Mouse (Mus musculus): ENCODE measurements around the gene Aen.

Gene Aen

GRCm38 (mm10) chr7:78895653-78896333 lies at the start of gene Aen:
Gene Aen, plus strand, starts transcription at chr7:78895854.
- peak; percentile 97 for DNase-seq (ENCODE audit: low spot score)

DNA sequence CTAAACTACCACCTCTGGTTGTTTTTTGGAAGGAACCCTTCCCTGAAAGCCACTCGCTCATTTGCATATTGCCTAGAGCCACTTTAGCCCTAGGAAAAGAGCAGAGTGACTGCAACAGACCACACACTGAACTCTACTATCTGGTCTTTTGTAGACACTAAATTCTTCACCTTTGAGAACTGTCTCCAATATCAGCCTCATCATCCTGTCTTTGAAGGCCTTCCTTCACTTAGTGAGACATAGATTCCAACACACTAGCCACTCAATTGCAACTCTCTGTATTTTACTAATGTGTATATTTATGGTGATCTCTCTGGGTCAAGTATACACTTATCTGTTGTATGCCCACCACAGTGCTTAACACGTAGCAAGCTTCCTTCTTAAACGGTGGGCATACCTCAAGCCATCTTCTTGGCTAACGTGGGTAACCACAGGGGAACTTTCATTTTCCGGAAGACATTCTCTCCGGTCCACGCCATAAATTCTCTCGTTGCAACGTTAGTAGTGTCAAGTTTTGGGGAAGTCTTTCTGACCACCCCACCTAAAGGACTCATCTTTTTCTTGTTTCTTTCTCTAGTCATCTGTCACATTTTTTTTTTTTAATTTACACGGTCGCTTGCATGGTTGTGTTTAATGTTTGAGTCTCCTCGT lies 49.5 kb upstream of the Aen start:
- no peak for DNase-seq (ENCODE audit: low spot score)

GRCm38 (mm10) chr7:78846737-78847434 lies 48.8 kb upstream of the Aen start, which contains the start of gene Det1:
Gene Det1, minus strand, starts transcription at chr7:78847263.
- peak; percentile 78 for DNase-seq (ENCODE audit: low spot score)

DNA sequence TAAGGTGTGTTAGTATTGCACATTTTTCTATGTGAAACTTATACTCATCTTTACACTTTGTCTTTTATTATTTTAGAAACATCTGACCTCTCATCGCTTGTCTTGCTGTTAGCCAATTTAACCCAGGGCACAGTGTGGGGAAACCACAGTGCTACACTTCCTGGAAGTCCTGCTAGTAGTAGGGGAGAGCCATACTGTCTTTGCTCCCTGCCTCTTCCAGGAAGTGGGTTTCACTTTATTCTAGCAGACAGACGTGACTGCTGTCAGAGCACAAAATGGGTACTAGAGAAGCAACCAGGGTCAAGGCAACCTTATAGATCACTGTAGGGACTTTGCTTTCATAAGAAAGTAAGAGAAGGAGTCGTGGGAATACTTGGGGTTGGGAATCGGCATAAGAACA lies 41.6 kb upstream of the Aen start:
- DNase-seq (ENCODE audit: low spot score): no peak

DNA sequence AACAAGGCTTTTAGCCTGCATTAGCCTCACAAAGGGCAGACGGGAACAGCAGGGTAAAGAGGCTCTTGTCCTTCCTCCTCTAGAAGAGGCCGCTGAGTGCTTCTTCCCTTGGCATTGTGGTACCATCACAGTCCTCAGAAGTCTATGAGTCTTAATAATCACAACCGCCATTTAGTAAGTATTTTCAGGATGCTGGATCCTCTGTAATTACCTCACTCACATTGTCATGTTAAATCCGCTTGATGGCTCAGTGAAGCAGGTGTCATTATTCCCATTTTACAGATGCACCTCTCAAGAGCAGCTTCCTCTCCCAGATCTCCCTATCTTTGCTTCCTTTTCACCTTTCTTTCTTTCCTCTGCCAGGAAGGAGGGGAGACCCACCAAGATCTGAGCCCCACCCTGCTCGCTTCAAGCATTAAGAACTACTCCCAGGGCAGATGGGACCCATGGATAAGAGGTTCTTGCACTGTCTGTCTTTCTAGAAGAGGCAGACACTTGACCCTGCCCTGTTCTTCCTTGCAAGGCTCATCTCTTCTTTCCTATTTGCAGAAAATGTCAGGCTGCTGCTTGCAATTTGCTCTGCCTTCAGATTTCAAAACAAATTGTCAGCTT lies 40.5 kb upstream of the Aen start:
- DNase-seq (ENCODE audit: low spot score): no peak

GRCm38 (mm10) chr7:78863796-78864445 lies 31.7 kb upstream of the Aen start:
- DNase-seq (ENCODE audit: low spot score): no peak

GRCm38 (mm10) chr7:78864446-78864802 lies 31.2 kb upstream of the Aen start:
- no peak for DNase-seq (ENCODE audit: low spot score)

DNA sequence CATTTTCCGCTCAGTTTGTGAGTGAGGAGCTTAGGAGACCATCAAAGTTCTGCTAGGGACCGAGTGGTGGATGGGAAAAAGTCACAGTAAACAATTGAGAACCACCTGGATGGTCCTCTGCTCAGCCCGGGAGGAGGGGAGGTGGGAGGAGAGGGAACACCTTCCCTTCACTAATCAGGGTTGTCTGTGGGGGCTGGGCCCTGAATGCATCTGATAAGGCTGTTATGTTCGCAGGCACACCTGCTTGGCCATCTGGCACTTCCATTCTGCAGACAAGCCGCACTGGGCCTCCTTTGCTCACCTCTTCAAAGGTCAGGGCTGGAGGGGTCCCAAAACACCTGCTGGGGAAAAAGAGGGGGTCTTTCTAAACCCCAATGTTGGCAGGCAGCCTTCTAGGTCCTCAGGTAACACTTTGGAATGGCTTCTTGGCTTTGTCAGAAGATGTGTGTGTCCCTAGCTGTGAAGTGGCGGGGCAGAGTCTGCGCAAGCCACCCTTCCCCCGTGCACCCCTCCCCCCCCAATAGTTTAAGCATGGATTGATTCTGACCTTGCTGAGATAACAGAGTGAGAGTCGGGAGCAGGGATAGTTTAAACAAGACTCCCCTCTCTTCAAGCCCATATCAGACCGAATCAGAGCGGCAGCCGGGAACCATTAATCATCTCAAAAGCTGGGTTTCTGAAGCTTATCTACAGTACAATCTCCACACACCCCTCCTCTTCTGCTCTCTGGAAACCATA lies 30.3 kb upstream of the Aen start:
- no peak for DNase-seq (ENCODE audit: low spot score)

- DNase-seq (ENCODE audit: low spot score): no peak
Observed at GRCm38 (mm10) chr7:78868731-78869130, 26.9 kb upstream of the Aen start.

- DNase-seq (ENCODE audit: low spot score): no peak
Observed at GRCm38 (mm10) chr7:78872366-78872765, 23.3 kb upstream of the Aen start.

DNA sequence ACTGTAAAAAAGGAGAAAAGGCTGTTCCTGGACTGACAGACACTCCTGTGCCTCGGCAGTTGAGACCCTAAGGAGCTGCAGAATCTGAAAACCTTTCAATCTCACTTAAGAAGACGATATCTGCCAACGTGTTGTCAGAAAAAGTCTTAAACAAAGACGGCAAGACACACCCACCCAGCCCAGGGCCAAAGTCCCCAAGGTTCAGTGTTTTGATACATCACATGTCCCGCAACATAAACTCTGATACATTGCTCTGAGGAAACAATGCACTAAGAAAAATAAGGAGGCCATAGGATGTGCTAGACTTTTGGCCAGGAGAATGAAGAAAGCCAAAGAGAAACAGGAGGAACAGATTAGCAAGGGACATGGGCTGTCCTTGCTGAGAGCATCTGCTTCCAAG lies 22.8 kb upstream of the Aen start:
- no peak for DNase-seq (ENCODE audit: low spot score)

GRCm38 (mm10) chr7:78881607-78882468 lies 13.8 kb upstream of the Aen start:
- DNase-seq (ENCODE audit: low spot score): no peak

- no peak for DNase-seq (ENCODE audit: low spot score)
Observed at GRCm38 (mm10) chr7:78882469-78882837, 13.2 kb upstream of the Aen start.

- DNase-seq (ENCODE audit: low spot score): no peak
Observed at GRCm38 (mm10) chr7:78883016-78883725, 12.5 kb upstream of the Aen start.

- no peak for DNase-seq (ENCODE audit: low spot score)
Observed at GRCm38 (mm10) chr7:78883726-78884060, 12.0 kb upstream of the Aen start.

DNA sequence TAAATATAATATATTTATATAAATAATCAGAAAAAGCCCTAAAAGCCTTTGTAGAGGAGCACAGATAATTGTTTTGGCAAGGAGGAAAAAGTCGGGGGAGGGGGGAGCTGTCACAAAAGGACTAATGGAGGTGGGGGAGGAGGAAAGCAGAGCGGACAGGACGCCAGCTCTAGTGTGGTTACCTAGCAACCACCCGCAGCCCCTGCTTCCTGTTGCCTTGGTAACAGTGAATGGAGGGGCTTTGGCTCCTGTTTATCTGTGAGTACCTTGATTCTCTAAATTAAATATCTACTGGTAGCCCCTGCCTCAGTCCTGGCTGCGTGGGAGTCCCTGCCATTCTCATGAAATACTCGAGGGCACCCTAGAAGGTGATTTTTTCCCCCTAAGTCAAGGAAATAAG lies 11.5 kb upstream of the Aen start:
- DNase-seq (ENCODE audit: low spot score): no peak

DNA sequence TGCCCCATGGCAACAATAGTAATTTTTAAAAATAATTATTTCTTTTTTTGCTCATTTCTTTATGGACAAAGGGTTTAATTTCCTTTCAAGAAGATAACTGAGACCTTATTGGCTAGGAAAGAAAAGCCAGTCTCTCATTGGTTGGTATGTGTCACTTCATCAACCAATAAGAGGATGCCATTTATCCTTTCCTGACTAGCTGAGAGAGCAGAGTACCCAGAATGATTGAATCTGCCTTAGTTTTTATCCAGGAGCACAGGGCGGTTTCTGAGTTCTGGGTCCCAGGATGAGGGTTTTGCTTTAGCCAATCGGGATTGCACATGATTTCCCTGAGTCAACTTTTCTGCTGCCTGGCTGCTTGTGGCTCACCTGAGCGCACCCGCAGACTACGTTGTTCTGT lies 10.2 kb upstream of the Aen start:
- no peak for DNase-seq (ENCODE audit: low spot score)

- no peak for DNase-seq (ENCODE audit: low spot score)
Observed at GRCm38 (mm10) chr7:78886496-78886895, 9.2 kb upstream of the Aen start.

GRCm38 (mm10) chr7:78887431-78887842 lies 8.2 kb upstream of the Aen start:
- no peak for DNase-seq (ENCODE audit: low spot score)

- peak; percentile 53 for DNase-seq (ENCODE audit: low spot score)
Observed at GRCm38 (mm10) chr7:78890641-78891040, 5.0 kb upstream of the Aen start.

Measured in left cerebral cortex, adult 11 months (tissue).